Mouse (Mus musculus): ENCODE data around the gene Eif2b1.
A peak's percentile ranks its signal among the peaks of the same experiment; 100 is the strongest.

The Eif2b1 gene

GRCm38 (mm10) chr5:124541602-124541973, 37.3 kb downstream of the Eif2b1 start:
- DNase-seq: no peak

- peak; percentile 81 for DNase-seq
Measured at GRCm38 (mm10) chr5:124540905-124541601, 37.9 kb downstream of the Eif2b1 start.

DNA sequence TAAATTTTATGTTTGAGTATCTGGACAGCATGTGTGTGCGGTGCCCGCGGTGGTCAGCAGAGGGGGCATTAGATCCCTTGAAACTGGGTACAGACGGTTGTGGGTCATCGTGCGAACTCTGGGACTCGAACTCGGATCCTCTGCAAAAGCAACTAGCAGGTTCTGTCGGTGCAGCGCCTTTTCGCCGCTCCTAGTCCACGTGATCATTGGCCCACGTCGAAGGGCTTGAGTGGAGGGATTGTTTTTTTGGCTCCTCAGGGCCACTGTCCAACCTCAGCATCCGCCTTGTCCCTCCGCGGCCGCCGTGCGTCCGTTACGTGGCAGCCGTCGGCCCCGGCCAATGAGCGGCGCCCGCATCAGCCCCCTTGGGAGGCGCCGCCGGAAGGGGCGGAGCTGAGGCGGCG, 38.5 kb downstream of the Eif2b1 start, which contains the start of gene Tmed2:
Tmed2 (plus strand) TSS at position 313 of the 404 bp plus-strand sequence.
- DNase-seq: peak; percentile 98

GRCm38 (mm10) chr5:124539905-124540304, 39.0 kb downstream of the Eif2b1 start:
- DNase-seq: no peak

- DNase-seq: peak; percentile 83
Measured at GRCm38 (mm10) chr5:124538813-124539792, 39.8 kb downstream of the Eif2b1 start.

GRCm38 (mm10) chr5:124536776-124537175, 42.2 kb downstream of the Eif2b1 start:
- peak; percentile 85 for DNase-seq

DNA sequence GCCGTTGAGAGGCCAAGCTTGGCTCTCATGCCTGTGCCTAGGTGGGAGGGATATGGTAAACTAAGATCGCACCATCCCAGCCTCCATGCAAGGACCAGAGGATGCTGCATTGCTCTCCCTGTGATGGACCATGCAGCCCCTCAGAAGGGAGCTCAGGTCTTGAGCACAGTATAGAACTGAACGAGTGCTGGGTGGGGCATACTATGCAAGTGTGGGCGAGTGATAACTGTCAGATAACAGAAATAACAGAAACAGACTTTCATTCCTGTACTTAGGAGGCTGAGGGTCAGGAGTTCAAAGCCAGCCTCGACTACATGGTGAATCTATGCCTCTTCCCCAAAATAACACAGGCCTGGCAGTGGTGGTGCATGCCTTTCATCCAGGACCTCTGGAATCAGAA, 43.9 kb downstream of the Eif2b1 start:
- DNase-seq: no peak

DNA sequence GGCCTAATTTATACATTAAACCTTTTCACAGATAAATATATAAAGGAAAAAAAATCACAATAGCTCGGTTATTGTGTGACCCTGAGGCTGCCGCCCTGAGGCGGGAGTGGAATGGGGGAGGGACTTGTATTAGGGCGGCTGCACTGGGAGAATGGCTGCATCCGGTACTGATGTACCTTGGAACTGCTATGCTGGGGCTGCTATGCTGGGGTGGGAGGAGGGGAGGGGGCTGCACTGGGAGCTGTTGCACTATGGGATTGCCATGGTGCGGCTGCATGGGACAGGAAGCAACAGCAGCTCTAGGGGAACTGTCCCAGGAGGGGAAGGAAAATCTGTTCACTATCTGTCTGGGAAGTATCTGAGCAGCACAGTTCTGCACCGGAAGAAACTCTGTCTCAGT, 46.5 kb downstream of the Eif2b1 start:
- DNase-seq: no peak

DNA sequence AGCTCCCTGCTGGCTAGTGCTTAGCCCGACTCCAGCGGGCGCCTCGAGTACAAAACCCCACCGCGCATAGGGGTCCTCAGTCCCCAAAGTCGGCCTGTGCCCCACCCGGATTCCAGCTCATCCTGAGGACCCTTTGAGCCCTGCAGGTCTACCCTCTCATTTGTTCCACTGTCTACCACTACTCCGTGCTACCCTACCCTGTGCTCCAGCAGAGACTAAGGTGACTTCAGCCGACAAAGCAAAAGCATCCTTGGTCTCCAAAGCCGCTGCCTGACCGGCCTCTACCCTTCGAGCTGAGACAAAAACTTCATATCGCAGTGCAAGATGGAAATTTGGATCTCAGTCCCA, 47.4 kb downstream of the Eif2b1 start:
- no peak for DNase-seq

DNA sequence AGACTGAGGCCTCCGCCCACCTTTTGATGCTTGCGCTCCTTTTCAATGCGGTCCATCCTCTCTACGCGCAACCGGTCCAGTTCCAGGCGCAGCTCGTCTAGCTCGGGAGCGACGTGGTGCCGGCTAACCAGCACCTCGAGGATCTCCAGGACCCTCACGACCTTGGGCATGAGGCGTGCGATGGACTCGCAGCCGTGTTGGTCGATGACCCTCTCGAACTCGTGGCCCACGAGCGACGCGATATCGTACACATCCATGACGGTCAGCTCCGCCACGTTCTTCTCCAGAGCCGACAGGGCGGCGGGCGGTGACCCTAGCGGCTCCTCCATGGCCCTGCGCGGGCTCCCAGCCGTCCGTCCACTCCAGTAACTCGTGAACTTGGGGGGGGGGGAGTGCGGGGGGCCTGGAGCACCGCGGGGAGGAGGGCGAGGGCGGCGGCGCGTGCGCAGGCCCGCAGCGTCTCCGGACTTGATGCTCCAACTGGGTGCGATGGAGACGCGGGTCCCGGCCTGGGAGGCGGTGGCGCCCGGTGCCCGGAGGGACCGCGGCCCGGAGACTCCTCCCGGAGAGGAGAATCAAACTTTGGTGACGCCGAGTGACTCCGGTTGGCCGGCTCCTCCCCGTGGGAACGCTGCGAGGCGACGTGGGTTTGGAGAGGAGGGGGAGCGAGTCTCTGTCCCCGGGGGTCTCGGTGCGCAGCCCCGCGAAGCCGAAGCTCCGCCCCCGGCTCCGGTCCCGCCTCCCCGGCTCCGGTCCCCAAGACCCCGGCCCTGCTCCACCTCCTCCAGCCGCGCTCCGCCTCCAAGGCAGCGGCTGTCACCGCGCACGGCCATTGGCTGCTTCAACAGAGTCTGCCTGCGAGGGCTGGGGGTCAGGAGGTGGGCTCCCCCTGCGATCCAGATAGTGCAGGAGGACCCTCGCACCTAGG, 48.0 kb downstream of the Eif2b1 start, which contains the start of gene Rilpl1:
Rilpl1 (minus strand) TSS at position 737 of the 928 bp plus-strand sequence.
- DNase-seq: peak; percentile 73

DNA sequence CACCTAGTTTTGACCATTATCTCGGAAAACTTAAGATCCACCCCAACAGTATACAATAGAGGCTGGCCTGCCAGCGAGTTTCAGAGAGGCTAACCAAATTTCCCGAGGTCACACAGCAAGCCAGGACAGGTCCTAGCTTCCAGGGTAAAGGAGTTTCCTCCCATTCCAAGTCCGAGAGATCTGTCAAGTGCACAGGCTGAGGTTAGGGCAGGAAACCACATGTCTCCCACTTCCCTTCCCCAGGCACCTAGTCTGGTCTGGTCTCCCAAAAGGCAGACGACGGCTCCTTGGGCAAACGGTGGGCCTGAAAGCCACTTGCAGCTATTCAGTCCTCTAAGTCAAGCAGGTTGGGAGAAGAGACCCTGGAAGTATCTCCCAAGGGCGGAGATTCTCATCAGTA, 49.2 kb downstream of the Eif2b1 start:
- peak; percentile 43 for DNase-seq

GRCm38 (mm10) chr5:124529191-124529651, 49.7 kb downstream of the Eif2b1 start:
- DNase-seq: peak; percentile 48

GRCm38 (mm10) chr5:124528791-124529190, 50.1 kb downstream of the Eif2b1 start:
- DNase-seq: no peak

GRCm38 (mm10) chr5:124528351-124528750, 50.6 kb downstream of the Eif2b1 start:
- no peak for DNase-seq

- DNase-seq: no peak
Measured at GRCm38 (mm10) chr5:124524943-124525342, 54.0 kb downstream of the Eif2b1 start.

GRCm38 (mm10) chr5:124523032-124523431, 55.9 kb downstream of the Eif2b1 start:
- no peak for DNase-seq

GRCm38 (mm10) chr5:124521588-124521987, 57.3 kb downstream of the Eif2b1 start:
- DNase-seq: no peak
